Mouse (Mus musculus) intestine, postnatal 0 days (tissue): Measurements from ENCODE around the gene Igsf3. TPM values are rescaled to one million over a fixed set of nuclear protein-coding genes. Genes with fewer than 3 reads are reported as not detected.

Experiments used
- ATAC-seq: fragments of 200-750 bp; cut with Nextera tagmentation; 2 replicates; pipeline ENCODE4 v1.8.0; 2017; ENCODE audit warnings: mild to moderate bottlenecking, moderate TSS enrichment, moderate library complexity
- H3K27ac ChIP-seq: fragments of 300-500 bp; sonication (generic); 2 replicates; pipeline ENCODE4 v1.5.1; 2014; ENCODE audit warnings: mild to moderate bottlenecking, low read depth, low read length, moderate library complexity
- H3K27me3 ChIP-seq: fragments of 300-500 bp; sonication (generic); replicated peaks from 2 replicates; pipeline ENCODE4 v1.6.1; 2014; ENCODE audit warnings: low read length, mixed read lengths; ENCODE audit not compliant: control insufficient read depth, insufficient read depth
- H3K36me3 ChIP-seq: fragments of 300-500 bp; sonication (generic); 2 replicates; pipeline ENCODE4 v1.6.1; 2014; ENCODE audit warnings: mild to moderate bottlenecking, moderate library complexity; ENCODE audit not compliant: control insufficient read depth, insufficient read depth
- H3K4me1 ChIP-seq: fragments of 300-500 bp; sonication (generic); replicated peaks from 2 replicates; pipeline ENCODE4 v1.6.1; 2014; ENCODE audit warnings: antibody characterized with exemption, low read length, mixed read lengths; ENCODE audit not compliant: control insufficient read depth, insufficient read depth
- H3K4me2 ChIP-seq: fragments of 300-500 bp; sonication (generic); replicated peaks from 2 replicates; pipeline ENCODE4 v1.6.1; 2014; ENCODE audit warnings: low read depth, mild to moderate bottlenecking, moderate library complexity
- H3K4me3 ChIP-seq: fragments of 300-500 bp; sonication (generic); 2 replicates; pipeline ENCODE4 v1.5.1; 2014; ENCODE audit warnings: low read depth, low read length
- H3K9ac ChIP-seq: fragments of 300-500 bp; sonication (generic); 2 replicates; pipeline ENCODE4 v1.6.1; 2014; ENCODE audit warnings: mild to moderate bottlenecking, low read depth, low read length
- H3K9me3 ChIP-seq: fragments of 300-500 bp; sonication (generic); 2 replicates; pipeline ENCODE4 v1.6.1; 2016; ENCODE audit warnings: mixed run types; ENCODE audit not compliant: control insufficient read depth
- CTCF ChIP-seq: sonication (generic); IDR thresholded peaks from 2 replicates; pipeline ENCODE4 v1.5.1; 2016; ENCODE audit warnings: low read depth, mild to moderate bottlenecking, control low read depth, antibody characterized with exemption, moderate library complexity
- WGBS: fragments of 180-500 bp; shearing (Covaris S2); extraction: QIAGEN DNeasy Blood & Tissue Kit; methylation state at CpG from one replicate; pipeline ENCODE4 v1.1.7; 2014; 5-methylcytosine and 5-hydroxymethylcytosine counted together
- polyA plus RNA-seq: library from polyadenylated mRNA; unstranded; fragments of >200 nt; fragmentation: Nextera tagmentation; extraction: Ambion mirVana; gene quantifications from 2 replicates; pipeline ENCODE4 v1.2.1, GENCODE M21; 2015

Igsf3 gene
- polyA plus RNA-seq, 1 experiment from 2014 or later = 13.0 TPM

DNA sequence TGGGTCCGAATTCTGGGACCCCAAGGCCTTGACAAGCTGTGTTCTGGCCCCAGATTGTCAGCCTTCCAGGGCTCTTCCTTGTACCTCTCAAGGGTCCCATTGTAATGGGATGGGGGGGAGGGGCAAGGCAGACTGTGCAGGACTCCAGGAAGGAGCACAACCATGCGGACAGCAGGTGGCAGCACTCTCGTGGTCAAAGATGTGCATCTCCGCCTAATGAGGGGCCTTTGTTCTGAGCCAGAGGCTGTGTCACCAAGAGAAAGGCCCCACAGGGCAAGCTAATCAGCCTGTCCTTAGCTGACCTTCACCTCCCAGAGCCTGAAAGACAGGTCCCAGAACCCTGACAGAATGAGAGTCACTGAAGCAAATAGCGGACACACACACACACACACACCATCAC lies 129.3 kb downstream of the Igsf3 start:
- peak; percentile 91 for TF ChIP-seq CTCF
- Histone ChIP-seq H3K36me3 (no peaks in the 10 kb centered on the region), H3K4me3 (no peak overlapping the region), H3K4me1 (peaks cover 9% of the 10 kb centered on the region; the same call in 1 of the 2 replicates), H3K4me2 (no peak overlapping the region), H3K27ac (peak overlapping the region; percentile 54; the same call in 1 of the 2 replicates), H3K27me3 (no peaks in the 10 kb centered on the region), H3K9ac (no peak overlapping the region), H3K9me3 (no peaks in the 10 kb centered on the region)
- ATAC-seq = peak; percentile 76
- 32% methylated on average over 5 of the region's 5 CpGs for WGBS

GRCm38 (mm10) chr3:101506970-101507702 lies 130.3 kb downstream of the Igsf3 start:
- peak overlapping the region; percentile 50 for H3K27ac ChIP-seq
- TF ChIP-seq CTCF = no peak
- WGBS = 39% methylated on average over 14 of the region's 14 CpGs

GRCm38 (mm10) chr3:101507766-101508165 lies 130.9 kb downstream of the Igsf3 start:
- no peak for TF ChIP-seq CTCF
- no peak overlapping the region for H3K4me3 ChIP-seq
- 81% methylated on average over 3 of the region's 3 CpGs for WGBS
- no peak overlapping the region for H3K9ac ChIP-seq
- H3K27me3 ChIP-seq = no peaks in the 10 kb centered on the region
- no peak overlapping the region for H3K27ac ChIP-seq
- H3K4me1 ChIP-seq = peaks cover 4% of the 10 kb centered on the region; the same call in 1 of the 2 replicates
- H3K4me2 ChIP-seq = no peak overlapping the region
- H3K9me3 ChIP-seq = no peaks in the 10 kb centered on the region
- no peak for ATAC-seq
- H3K36me3 ChIP-seq = no peaks in the 10 kb centered on the region

More at GRCm38 (mm10) chr3:101506970-101507702, 130.3 kb downstream of the Igsf3 start:
- Histone ChIP-seq H3K9ac (no peak overlapping the region), H3K4me1 (peaks cover 4% of the 10 kb centered on the region; the same call in 1 of the 2 replicates), H3K36me3 (no peaks in the 10 kb centered on the region), H3K27me3 (no peaks in the 10 kb centered on the region), H3K4me3 (no peak overlapping the region), H3K4me2 (peak overlapping the region; percentile 27; the same call in 1 of the 2 replicates), H3K9me3 (no peaks in the 10 kb centered on the region)
- ATAC-seq = peak; percentile 76

- no peak for TF ChIP-seq CTCF
- no peaks in the 10 kb centered on the region for H3K36me3 ChIP-seq
- no peak overlapping the region for H3K4me3 ChIP-seq
- no peaks in the 10 kb centered on the region for H3K27me3 ChIP-seq
- 77% methylated on average over 10 of the region's 10 CpGs for WGBS
- no peak overlapping the region for H3K4me2 ChIP-seq
- H3K9ac ChIP-seq = no peak overlapping the region
- H3K27ac ChIP-seq = no peak overlapping the region
- H3K9me3 ChIP-seq = no peaks in the 10 kb centered on the region
- ATAC-seq = no peak
- H3K4me1 ChIP-seq = peaks cover 4% of the 10 kb centered on the region; the same call in 1 of the 2 replicates
These were observed 133.0 kb downstream of the Igsf3 start for GRCm38 (mm10) chr3:101509707-101510544.

GRCm38 (mm10) chr3:101510632-101511031 lies 133.7 kb downstream of the Igsf3 start:
- ATAC-seq = no peak
- Histone ChIP-seq H3K4me2 (no peak overlapping the region), H3K9me3 (no peaks in the 10 kb centered on the region), H3K4me1 (peaks cover 4% of the 10 kb centered on the region; the same call in 1 of the 2 replicates), H3K36me3 (no peaks in the 10 kb centered on the region), H3K27ac (no peak overlapping the region), H3K9ac (no peak overlapping the region), H3K27me3 (no peaks in the 10 kb centered on the region), H3K4me3 (no peak overlapping the region)
- WGBS = 80% methylated on average over 5 of the region's 5 CpGs
- TF ChIP-seq CTCF = no peak

Other genes with a start within 250 kb of the Igsf3 start
- gene Cd2, start 89.1 kb upstream of the Igsf3 start, polyA plus RNA-seq = 0.26 TPM in 1 of 2 replicates, not detected in the other
- 309 and 318 TPM in 2 replicates for gene Atp1a1, start 227.6 kb downstream of the Igsf3 start, polyA plus RNA-seq